Mouse (Mus musculus) granulocyte monocyte progenitor cell, adult 5-6 weeks (primary cell): Measurements from ENCODE around the gene Rnf13. TPM values are rescaled to one million over a fixed set of nuclear protein-coding genes. Genes with fewer than 3 reads are reported as not detected.

Source experiments
- ATAC-seq: replicated peaks from 2 replicates; pipeline ENCODE4 v1.8.0; 2016; ENCODE audit warnings: mild to moderate bottlenecking, moderate TSS enrichment, inconsistent platforms; ENCODE audit not compliant: poor library complexity, severe bottlenecking
- total RNA-seq, 2 experiments: library from RNA; stranded (forward) in 1 of 2; stranded (reverse) in 1 of 2; fragments of 200-712, 200-1000 nt in 1 of 2; fragments of >200 nt in 1 of 2; fragmentation: Nextera tagmentation in 1 of 2; gene quantifications; 2 replicates each; pipeline ENCODE4 v1.2.3; 2014 to 2017

The Rnf13 gene
- total RNA-seq, 2 experiments from 2014 or later: 55.9 to 81.3 TPM

DNA sequence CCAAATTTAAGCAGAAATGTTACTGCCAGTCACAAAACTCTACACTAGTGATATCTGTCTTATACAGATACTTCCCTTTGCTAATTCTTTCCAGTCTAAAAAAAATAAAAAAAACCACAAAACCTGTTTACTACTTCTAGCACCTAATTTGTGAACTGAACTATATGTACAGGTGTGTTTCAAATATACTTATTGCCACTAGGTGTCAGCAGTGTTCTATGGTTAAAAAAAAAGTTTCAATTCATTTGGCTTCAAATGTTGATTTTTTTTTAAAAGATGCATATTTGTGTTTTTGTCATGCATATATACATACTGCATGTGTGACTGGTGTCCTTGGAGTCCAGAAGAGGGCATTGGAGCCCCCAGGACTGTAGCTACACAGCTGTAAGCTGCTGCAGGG, 107.9 kb downstream of the Rnf13 start:
- ATAC-seq: no peak

DNA sequence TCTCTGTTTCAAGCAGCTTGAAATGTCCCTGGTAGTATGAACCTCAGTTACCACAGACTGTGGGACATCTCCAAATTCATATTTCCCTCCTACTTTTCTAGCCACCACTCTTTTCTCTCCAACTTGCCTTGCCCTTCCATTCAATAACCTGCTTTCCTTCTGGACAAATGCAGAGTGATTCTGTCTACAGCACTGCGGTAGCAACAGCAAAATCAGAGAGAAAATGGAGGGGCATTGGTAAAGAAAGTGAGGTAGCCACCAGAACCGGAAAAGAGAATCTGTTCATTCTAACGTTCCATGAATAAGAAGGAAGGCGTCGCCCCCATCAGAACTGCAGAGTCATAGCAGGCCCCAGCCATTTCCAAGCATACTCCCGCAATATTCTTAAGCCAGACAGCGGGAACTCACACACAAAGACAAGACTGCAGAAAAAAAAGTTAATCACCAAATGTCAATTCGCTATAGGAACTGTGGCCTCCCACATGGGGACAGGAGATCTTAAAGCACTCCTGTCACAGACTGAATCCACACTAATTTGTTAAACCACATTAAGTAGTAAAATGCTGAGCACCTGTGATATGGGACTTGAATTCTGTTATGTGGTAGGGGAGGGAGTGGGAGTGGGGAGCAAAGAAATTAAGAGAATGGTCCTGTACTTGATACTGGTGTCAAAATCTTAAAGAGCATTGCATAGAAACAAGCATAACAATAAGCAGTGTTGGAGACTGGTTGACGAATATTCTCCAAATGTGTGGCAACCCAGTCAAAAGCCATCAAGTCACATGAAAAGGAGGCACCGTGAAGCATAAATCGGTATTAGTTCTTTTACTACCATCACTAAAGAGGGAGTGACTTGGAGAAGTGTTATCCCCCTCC, 110.2 kb downstream of the Rnf13 start:
- no peak for ATAC-seq

GRCm38 (mm10) chr3:57846662-57846911, 110.7 kb downstream of the Rnf13 start:
- ATAC-seq: no peak

DNA sequence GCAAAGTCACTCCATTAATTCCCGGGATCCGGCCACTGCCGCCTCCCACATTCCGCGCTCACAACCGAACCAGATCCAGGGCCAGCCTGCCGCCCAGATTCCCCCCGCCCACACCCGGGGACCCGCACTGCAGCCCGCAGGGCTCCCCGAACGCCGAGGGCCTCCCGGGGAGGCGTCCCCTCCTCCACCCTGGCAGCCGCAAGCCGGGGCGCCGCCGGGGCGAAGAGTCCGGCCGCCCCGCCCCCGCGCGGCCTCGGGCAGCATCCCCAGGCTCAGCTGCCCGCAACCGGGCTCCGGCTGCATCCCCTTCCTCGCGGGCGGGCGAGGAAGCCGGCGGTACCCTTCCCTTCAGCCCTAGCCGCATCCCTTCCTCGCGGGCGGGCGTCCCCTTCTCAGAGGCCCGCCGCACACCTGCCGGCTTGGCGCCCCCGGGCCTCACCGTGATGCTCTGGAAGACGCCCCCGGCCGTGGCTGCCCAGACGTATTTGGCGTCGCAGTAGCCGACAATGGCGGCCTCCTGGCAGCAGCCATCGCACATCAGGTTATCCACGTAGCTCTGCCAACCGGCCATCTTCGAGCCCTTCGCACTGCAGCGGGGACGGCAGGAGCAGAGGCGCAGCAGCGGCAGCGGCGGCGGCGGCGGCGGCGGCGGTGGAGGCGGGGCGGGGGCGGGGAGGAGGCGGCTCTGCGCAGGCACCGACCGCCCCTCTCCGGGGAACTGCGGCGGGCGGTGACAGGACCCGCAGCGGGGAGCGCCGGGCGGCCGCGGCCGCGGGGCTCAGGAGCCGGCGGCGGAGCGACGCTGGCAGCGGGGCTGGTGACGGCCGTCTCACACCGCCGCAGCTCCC, 111.3 kb downstream of the Rnf13 start:
- peak; percentile 61 for ATAC-seq

GRCm38 (mm10) chr3:57847760-57848185, 111.9 kb downstream of the Rnf13 start, which contains the start of gene Pfn2:
Gene Pfn2 (minus strand): TSS chr3:57848079.
- ATAC-seq: peak; percentile 54

GRCm38 (mm10) chr3:57882945-57883344, 147.1 kb downstream of the Rnf13 start:
- no peak for ATAC-seq

Other genes with a start within 250 kb of the Rnf13 start
- gene Wwtr1, start 160.2 kb upstream of the Rnf13 start, total RNA-seq (2014; fragmentation: Nextera tagmentation): not detected in 2 replicates
- not detected in 2 replicates for gene Wwtr1, start 160.2 kb upstream of the Rnf13 start, total RNA-seq (2017)
- 37.6 and 54.8 TPM in 2 replicates for gene Commd2, start 84.3 kb upstream of the Rnf13 start, total RNA-seq (2014; fragmentation: Nextera tagmentation)
- gene Commd2, start 84.3 kb upstream of the Rnf13 start, total RNA-seq (2017): 18.2 and 20.3 TPM in 2 replicates
- not detected in 2 replicates for gene Ankub1, start 43.3 kb upstream of the Rnf13 start, total RNA-seq (2014; fragmentation: Nextera tagmentation)
- gene Ankub1, start 43.3 kb upstream of the Rnf13 start, total RNA-seq (2017): not detected in 2 replicates
- gene Pfn2, start 112.0 kb downstream of the Rnf13 start, total RNA-seq (2014; fragmentation: Nextera tagmentation): not detected in 2 replicates
- gene Pfn2, start 112.0 kb downstream of the Rnf13 start, total RNA-seq (2017): not detected in 2 replicates